Mouse (Mus musculus): ENCODE data around the gene Fam241a.

Fam241a gene

DNA sequence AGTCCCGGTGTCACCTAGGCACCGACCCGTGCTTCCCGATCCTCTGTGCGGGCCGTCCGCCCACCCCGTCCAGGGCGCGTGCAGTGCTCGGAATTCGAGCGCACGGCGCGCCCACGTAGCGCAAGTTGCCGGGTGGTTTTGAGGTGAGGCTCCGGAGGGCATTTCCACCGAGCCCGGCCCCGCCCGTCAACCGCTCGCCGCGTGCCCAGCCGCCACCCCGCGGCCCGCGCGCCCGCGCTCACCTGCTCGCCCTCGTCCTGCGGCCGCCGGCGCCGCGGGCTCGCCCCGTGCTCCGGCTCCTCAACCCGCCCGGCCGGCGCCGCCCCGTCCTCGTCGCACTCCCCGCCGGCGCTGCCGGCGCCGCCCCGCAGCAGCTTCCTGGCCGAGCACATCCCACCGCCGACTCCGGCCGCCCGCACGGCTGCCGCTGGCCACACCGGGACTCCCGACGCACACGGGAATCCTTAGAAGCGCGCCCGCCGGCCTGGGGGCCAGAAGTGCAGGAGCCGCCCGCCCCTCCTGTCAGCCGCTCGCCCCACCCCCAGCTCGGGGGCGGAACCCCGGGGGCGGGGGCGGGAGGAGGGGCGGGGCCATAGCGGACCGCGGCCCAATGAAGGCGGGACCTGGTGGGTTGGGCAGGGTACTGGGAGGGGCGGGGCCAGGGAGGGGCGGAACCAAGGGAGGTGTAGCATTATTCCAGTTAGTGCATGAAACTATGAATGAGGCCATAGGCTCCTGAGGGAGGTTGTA lies at the start of gene Fam241a:
Gene Fam241a (minus strand): TSS at position 533 of the 750 bp plus-strand sequence.
- no peaks in the 10 kb centered on the region for H3K36me3 ChIP-seq (ENCODE audit: control insufficient read depth, insufficient read depth, low read length, poor library complexity, severe bottlenecking)
- DNase-seq (ENCODE audit: low read depth, low spot score), result peak; percentile 90
- no peaks in the 10 kb centered on the region for H3K27me3 ChIP-seq (ENCODE audit: control insufficient read depth, insufficient read depth, low read length, poor library complexity, severe bottlenecking)

DNA sequence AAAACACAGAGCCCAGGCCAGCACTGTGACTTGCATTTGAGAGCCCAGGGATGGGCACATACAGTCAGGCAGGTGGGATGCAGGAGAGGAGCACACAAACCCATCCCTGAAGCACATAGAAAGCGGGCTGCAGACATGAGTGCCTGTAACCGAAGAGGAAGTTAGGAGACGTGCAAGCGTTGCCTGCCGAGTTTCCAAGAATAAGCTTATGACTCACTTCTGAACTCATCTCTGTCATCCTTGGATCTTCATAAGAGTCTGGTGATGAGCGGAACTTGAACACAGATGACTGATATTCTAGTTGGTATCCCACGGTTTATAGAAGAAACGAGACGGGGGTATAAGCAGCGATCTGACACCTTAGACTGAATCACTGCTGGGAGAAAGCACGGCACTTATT lies 36.3 kb upstream of the Fam241a start:
- no peaks in the 10 kb centered on the region for H3K27me3 ChIP-seq (ENCODE audit: control insufficient read depth, insufficient read depth, low read length, poor library complexity, severe bottlenecking)
- no peak for DNase-seq (ENCODE audit: low read depth, low spot score)

DNA sequence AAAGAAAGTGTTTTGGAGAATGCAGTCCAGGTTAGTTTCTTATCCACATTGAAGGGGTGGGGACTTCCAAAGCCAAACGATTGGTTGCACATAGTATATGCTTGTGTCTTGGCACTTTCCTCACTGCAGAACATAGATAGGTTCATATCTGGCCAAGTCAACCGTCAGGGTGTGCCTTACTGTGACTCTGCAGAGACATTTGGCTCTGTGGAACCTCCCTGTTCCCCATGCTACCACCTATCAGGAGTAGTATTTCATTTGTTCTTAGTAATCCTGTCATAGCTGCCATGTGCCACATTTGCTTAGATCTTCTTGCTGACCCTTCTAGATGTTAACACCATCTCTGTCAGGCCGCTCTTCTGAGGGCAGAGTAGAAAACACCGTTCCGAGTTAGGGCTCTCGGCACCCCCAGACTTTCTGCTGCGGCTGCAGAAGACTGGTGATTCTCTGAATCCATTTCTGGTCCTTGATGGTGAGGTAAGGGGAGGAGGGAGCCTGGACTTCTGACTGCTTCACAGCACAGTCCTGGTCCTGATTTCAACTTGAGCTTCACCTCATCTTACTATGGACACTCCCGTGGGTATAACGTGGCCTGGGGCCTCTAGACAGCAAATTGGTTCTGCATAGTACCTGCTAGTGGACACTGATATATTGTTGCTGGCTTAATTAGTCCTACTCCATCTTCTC lies 34.3 kb upstream of the Fam241a start:
- H3K27me3 ChIP-seq (ENCODE audit: control insufficient read depth, insufficient read depth, low read length, poor library complexity, severe bottlenecking), result no peaks in the 10 kb centered on the region
- no peak for DNase-seq (ENCODE audit: low read depth, low spot score)
- no peaks in the 10 kb centered on the region for H3K36me3 ChIP-seq (ENCODE audit: control insufficient read depth, insufficient read depth, low read length, poor library complexity, severe bottlenecking)

More for the DNA sequence above, 36.3 kb upstream of the Fam241a start:
- H3K36me3 ChIP-seq (ENCODE audit: control insufficient read depth, insufficient read depth, low read length, poor library complexity, severe bottlenecking), result no peaks in the 10 kb centered on the region

DNA sequence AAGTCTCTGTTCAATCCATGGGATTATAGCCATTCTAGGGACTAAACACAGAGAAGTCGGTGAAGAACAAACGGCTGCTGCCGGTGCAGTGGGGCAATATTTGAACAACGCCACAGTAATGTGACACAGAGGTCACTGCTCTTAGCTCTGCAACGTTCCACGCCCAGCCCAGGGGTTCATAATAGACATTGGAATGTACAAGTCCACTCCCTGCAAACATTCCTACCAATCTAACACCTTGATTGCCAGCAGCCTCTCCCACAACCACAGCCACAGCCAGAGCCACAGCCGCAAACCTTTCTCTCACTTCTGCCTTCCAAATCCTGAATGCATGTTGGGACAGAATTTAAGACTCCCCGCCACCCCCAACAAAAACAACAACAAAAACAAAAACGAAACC lies 33.8 kb upstream of the Fam241a start:
- Histone ChIP-seq H3K27me3 (ENCODE audit: control insufficient read depth, insufficient read depth, low read length, poor library complexity, severe bottlenecking) (no peaks in the 10 kb centered on the region), H3K36me3 (ENCODE audit: control insufficient read depth, insufficient read depth, low read length, poor library complexity, severe bottlenecking) (no peaks in the 10 kb centered on the region)
- DNase-seq (ENCODE audit: low read depth, low spot score), result no peak

DNA sequence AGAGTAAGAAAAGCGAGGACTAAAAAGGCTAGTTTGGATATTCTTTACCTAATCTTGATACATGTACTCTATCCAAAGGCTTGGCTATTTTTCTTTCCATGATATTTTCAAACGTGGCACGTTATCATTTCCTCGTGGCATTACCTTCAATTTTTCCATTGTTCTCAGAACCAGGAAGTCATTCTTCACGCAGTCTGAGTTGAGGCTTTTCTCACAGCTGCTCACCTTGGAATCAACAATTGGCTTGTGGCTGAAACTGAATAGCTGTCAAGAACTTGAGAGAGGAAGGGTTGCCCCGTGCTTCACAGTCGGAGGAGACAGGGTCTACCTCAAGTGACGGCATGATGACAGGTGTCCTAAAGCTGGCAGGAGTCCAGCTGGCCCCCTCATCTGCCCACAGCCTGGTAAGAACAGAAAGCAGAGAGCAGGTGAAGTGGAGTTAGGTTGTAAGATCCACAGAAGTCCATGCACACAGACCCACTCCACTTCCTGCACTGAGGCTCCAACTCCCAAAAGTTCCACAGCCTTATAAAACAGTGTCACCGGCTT lies 30.6 kb upstream of the Fam241a start:
- no peaks in the 10 kb centered on the region for H3K36me3 ChIP-seq (ENCODE audit: control insufficient read depth, insufficient read depth, low read length, poor library complexity, severe bottlenecking)
- no peak for DNase-seq (ENCODE audit: low read depth, low spot score)
- no peaks in the 10 kb centered on the region for H3K27me3 ChIP-seq (ENCODE audit: control insufficient read depth, insufficient read depth, low read length, poor library complexity, severe bottlenecking)

DNA sequence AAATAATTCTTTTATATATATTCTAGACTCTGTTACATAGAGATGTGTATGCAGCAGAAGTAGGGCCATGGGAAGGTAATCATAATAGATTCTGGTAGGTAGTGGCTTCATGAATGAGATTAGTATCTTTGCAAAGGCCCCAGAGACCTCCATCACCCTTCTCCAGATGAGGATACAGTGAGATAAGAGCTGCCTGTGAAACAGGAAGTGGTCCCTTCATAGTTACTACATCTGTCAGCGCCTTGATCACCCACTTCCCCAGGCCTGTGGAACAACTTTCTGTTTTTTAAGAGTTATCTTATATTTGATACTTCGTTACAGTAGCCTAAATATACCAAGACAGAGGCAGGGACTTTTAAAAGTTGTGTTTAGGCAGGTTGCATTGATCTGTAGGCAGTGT lies 28.3 kb upstream of the Fam241a start:
- Histone ChIP-seq H3K27me3 (ENCODE audit: control insufficient read depth, insufficient read depth, low read length, poor library complexity, severe bottlenecking) (no peaks in the 10 kb centered on the region), H3K36me3 (ENCODE audit: control insufficient read depth, insufficient read depth, low read length, poor library complexity, severe bottlenecking) (no peaks in the 10 kb centered on the region)
- DNase-seq (ENCODE audit: low read depth, low spot score), result peak; percentile 14

DNA sequence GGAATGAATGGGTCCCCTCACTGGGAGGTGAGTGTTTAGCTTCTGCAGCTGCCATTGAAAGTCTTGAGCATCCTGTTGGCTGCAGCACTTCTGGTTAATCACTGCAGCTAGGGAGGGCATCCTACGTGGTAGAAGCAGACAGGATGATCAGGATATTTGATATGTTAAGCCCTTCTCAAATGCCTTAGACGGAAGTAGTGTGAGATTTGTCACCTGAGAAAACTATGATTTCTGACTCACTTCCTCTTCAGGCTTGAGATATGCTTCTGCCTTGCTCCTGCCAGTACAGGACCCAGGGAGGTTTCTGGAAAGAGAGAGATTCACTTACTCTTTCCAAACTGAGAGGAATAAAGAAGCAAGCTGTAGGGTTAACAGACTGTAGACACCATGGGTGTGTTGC lies 27.1 kb upstream of the Fam241a start:
- Histone ChIP-seq H3K27me3 (ENCODE audit: control insufficient read depth, insufficient read depth, low read length, poor library complexity, severe bottlenecking) (no peaks in the 10 kb centered on the region), H3K36me3 (ENCODE audit: control insufficient read depth, insufficient read depth, low read length, poor library complexity, severe bottlenecking) (no peaks in the 10 kb centered on the region)
- DNase-seq (ENCODE audit: low read depth, low spot score), result peak; percentile 27

DNA sequence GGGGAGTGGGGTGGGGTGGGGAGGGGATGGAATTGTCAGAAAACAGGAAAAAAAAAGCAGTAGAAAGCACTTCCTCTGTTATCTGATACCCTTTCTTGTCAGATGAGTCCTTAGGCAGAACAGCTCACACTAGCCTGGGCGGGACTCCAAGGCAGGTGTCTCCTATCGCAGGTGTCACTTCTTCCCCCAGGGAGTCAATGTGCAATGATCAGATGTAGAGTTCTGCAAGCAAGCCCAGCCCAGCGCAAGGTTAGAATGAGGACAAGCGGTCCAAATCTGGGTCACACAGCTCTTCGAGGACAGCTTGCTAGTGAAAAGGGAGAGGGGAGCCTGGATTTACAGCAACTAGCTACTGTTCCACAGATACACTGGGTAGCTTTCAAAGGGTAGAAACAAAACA lies 26.0 kb upstream of the Fam241a start:
- H3K36me3 ChIP-seq (ENCODE audit: control insufficient read depth, insufficient read depth, low read length, poor library complexity, severe bottlenecking), result no peaks in the 10 kb centered on the region
- no peak for DNase-seq (ENCODE audit: low read depth, low spot score)
- no peaks in the 10 kb centered on the region for H3K27me3 ChIP-seq (ENCODE audit: control insufficient read depth, insufficient read depth, low read length, poor library complexity, severe bottlenecking)

DNA sequence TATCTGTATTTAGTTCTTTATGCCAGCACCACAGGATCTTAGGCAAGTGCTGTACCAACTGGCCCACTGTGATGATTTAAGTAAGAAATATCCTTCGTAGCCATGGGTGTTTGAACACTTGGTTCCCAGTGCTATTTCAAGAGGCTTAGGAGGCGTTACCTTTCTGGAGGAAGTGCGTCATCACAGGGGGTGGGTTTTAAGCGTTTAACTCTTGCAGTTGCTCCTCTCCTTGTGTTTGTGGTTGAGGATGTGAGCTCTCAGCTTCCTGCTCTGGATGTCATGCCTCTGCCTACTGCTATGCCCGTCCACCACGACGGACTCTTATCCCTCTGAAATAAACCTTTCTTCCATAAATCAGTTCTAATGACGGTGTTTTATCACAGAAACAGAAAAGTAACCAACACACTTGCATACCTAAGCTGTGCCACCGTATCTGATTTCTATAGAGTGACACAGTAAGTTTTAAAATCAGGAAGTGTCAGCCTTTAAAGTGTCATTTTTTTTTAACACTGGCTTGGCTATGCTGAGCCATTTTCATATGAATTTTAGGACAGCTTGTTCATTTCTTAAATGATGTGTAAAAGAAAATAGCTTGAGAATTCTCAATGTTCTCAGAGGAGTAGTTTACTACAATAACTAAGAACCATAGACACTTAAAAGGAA lies 22.0 kb upstream of the Fam241a start:
- Histone ChIP-seq H3K27me3 (ENCODE audit: control insufficient read depth, insufficient read depth, low read length, poor library complexity, severe bottlenecking) (no peaks in the 10 kb centered on the region), H3K36me3 (ENCODE audit: control insufficient read depth, insufficient read depth, low read length, poor library complexity, severe bottlenecking) (no peaks in the 10 kb centered on the region)
- peak; percentile 20 for DNase-seq (ENCODE audit: low read depth, low spot score)

DNA sequence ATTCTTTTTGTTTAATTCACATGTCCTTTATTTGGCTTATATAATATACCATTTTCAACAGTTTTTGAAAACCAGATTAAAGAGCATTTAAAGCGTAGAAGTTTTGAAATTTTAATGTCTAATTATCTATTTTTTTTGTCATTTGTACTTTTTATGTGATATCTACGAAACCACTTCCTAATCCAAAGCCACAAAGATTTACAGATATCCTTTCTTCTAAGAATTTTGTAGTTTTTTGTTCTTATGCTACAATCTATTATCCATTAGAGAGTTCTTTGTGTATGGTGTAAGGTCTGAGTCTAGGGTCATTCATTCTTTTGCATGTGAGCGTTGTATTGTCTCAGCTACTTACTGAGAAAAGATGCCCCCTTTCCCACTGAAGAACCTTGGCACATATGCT lies 21.4 kb upstream of the Fam241a start:
- DNase-seq (ENCODE audit: low read depth, low spot score), result no peak
- Histone ChIP-seq H3K27me3 (ENCODE audit: control insufficient read depth, insufficient read depth, low read length, poor library complexity, severe bottlenecking) (no peaks in the 10 kb centered on the region), H3K36me3 (ENCODE audit: control insufficient read depth, insufficient read depth, low read length, poor library complexity, severe bottlenecking) (no peaks in the 10 kb centered on the region)

DNA sequence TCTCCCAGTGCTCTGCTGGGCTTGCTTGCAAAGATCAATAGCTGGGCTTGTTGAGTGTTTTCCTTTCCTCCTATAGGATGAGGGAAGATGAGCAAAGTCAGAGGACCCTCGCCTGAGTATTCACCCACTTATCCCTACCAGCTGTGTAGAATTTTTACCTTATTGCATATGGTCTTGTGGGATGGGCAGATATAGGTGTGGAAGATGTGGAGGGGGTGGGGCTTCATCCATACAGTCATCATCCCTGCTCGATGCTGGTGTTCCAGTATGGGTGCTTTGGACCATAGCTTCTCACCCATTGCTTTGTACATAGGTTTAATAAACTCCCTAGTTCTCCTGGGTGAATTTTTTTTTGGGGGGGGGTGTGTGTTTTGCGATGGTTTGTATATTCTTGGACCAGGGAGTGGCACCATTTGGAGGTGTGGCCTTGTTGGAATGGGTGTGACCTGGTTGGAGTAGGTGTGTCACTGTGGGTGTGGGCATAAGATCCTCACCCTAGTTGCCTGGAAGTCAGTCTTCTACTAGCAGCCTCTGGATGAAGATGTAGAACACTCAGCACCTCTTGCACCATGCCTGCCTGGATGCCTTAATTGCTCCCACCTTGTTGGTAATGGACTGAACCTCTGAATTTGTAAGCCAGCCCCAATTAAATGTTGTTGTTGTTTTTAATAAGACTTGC lies 19.7 kb upstream of the Fam241a start:
- no peaks in the 10 kb centered on the region for H3K36me3 ChIP-seq (ENCODE audit: control insufficient read depth, insufficient read depth, low read length, poor library complexity, severe bottlenecking)
- no peak for DNase-seq (ENCODE audit: low read depth, low spot score)
- no peaks in the 10 kb centered on the region for H3K27me3 ChIP-seq (ENCODE audit: control insufficient read depth, insufficient read depth, low read length, poor library complexity, severe bottlenecking)

DNA sequence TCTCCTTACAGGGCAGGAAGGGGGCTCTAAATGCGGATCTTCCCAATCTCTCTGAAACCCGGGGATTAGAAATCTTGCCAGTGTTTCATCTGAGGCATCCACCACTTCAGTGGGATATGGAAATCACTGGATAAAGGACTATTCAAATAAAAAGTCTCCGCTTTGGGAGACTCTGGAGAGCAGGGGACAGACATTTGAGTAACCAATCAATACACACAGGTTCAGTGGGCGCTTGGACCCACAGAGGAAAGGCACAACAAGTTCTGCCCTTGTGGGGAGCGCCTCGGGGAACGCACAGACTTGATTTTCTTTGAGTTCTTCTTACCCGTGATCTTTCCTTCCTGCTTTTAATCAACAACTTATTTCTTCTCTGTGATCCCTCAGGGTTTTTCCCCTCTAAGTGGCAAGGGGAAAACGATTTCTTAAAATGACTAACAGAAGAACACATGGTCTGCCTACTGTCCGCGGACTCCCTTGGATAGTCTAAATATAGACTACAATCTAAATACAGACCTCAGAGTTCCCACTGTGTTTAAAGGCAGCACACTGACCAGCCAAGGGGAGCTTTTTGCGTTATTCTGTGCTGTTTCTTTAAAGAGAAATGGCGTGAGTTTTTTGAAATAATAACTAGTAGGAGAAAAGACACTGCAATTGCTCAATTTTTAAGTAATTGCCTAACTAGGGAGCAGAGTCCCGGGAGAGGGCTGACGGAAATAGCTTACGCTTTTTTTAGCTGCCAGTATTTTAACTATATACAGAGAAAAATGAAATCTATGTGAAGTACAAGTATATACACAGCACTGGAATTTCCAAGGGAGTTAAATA lies 18.0 kb upstream of the Fam241a start:
- Histone ChIP-seq H3K27me3 (ENCODE audit: control insufficient read depth, insufficient read depth, low read length, poor library complexity, severe bottlenecking) (no peaks in the 10 kb centered on the region), H3K36me3 (ENCODE audit: control insufficient read depth, insufficient read depth, low read length, poor library complexity, severe bottlenecking) (no peaks in the 10 kb centered on the region)
- DNase-seq (ENCODE audit: low read depth, low spot score), result no peak

DNA sequence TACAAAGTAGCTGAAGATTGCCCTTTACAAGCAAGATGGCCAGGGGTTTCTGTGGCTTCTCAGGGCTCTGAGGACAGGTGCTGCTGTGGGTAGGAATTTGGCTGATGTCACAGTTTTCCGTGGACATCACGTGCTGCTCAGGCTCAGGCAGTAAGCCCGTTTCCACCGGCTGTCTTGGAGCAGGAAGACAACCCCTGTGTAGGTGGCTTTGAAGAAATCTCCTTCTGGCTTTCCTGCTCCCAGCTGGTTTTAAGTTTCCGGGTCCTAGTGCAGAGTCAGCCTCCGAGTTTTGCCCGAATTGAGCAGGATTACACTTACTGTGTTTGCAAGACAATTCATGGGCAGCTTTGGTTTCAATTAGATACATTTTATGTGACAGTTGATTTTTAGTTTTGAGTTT lies 13.8 kb upstream of the Fam241a start:
- Histone ChIP-seq H3K36me3 (ENCODE audit: control insufficient read depth, insufficient read depth, low read length, poor library complexity, severe bottlenecking) (no peaks in the 10 kb centered on the region), H3K27me3 (ENCODE audit: control insufficient read depth, insufficient read depth, low read length, poor library complexity, severe bottlenecking) (no peaks in the 10 kb centered on the region)
- DNase-seq (ENCODE audit: low read depth, low spot score), result no peak
